Mouse (Mus musculus) hindbrain, embryonic 15.5 days (tissue): ENCODE measurements around the gene Egflam. TPM values are rescaled to one million over a fixed set of nuclear protein-coding genes. Genes with fewer than 3 reads are reported as not detected.

ENCODE experiments used
- ATAC-seq: fragments of 200-750 bp; cut with Nextera tagmentation; 2 replicates; pipeline ENCODE4 v1.8.0; 2017; ENCODE audit warnings: low read depth, moderate number of reproducible peaks, moderate TSS enrichment; ENCODE audit not compliant: low FRiP score
- H3K27ac ChIP-seq: fragments of 300-500 bp; sonication (generic); replicated peaks from 2 replicates; pipeline ENCODE4 v1.5.1; 2015; ENCODE audit warnings: mild to moderate bottlenecking, inconsistent platforms
- H3K27me3 ChIP-seq: fragments of 300-500 bp; sonication (generic); 2 replicates; pipeline ENCODE4 v1.6.1; 2015; ENCODE audit warnings: control low read depth, inconsistent platforms
- H3K36me3 ChIP-seq: fragments of 300-500 bp; sonication (generic); 2 replicates; pipeline ENCODE4 v1.6.1; 2015; ENCODE audit warnings: control low read depth, inconsistent platforms
- H3K4me1 ChIP-seq: fragments of 300-500 bp; sonication (generic); replicated peaks from 2 replicates; pipeline ENCODE4 v1.6.1; 2015; ENCODE audit warnings: control low read depth, inconsistent platforms
- H3K4me2 ChIP-seq: fragments of 300-500 bp; sonication (generic); 2 replicates; pipeline ENCODE4 v1.6.1; 2015; ENCODE audit warnings: moderate library complexity, mild to moderate bottlenecking, inconsistent platforms
- H3K4me3 ChIP-seq: fragments of 300-500 bp; sonication (generic); 2 replicates; pipeline ENCODE4 v1.5.1; 2015; ENCODE audit warnings: mild to moderate bottlenecking, inconsistent platforms
- H3K9ac ChIP-seq: fragments of 300-500 bp; sonication (generic); 2 replicates; pipeline ENCODE4 v1.6.1; 2015; ENCODE audit warnings: inconsistent platforms
- H3K9me3 ChIP-seq: fragments of 300-500 bp; sonication (generic); 2 replicates; pipeline ENCODE4 v1.6.1; 2016; ENCODE audit warnings: control low read depth, inconsistent platforms
- WGBS: fragments of 180-500 bp; shearing (Covaris S2); methylation state at CpG from one replicate; pipeline ENCODE4 v1.1.7; 2015; 5-methylcytosine and 5-hydroxymethylcytosine counted together
- polyA plus RNA-seq: library from polyadenylated mRNA; unstranded; fragments of >200 nt; fragmentation: Nextera tagmentation; extraction: Ambion mirVana; gene quantifications from 2 replicates; pipeline ENCODE4 v1.2.1, GENCODE M21; 2015

Gene Egflam
- polyA plus RNA-seq, 1 experiment from 2014 or later = 12.7 TPM

DNA sequence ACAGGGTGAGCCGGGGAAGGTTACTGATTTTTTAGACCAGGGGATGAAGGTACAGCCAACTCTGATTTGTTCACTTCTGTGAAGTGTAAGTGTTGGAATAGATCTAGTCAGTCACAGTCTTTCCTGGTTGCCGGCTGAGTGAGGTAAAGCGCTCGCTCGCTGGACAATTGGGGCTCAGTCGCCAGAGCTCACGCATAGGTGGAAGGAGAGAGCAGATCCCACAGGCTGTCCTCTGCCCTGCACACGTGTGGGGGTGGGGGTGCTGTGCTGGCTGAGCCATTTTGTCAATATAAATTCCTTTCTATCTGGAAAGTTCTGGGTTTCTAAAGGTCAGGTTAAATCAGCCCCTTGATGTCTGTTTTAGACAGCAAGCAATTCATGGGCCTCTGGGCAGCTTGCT lies 237.9 kb downstream of the Egflam start:
- no peak overlapping the region for H3K4me3 ChIP-seq
- H3K4me1 ChIP-seq = no peaks in the 10 kb centered on the region
- H3K36me3 ChIP-seq = peaks cover 11% of the 10 kb centered on the region; the same call in 1 of the 2 replicates
- H3K27ac ChIP-seq = no peak overlapping the region
- ATAC-seq = no peak
- H3K9me3 ChIP-seq = no peaks in the 10 kb centered on the region
- 83% methylated on average over 8 of the region's 8 CpGs for WGBS
- H3K27me3 ChIP-seq = no peaks in the 10 kb centered on the region
- H3K9ac ChIP-seq = no peak overlapping the region
- no peak overlapping the region for H3K4me2 ChIP-seq

GRCm38 (mm10) chr15:7159869-7160268 lies 238.3 kb downstream of the Egflam start:
- Histone ChIP-seq H3K4me1 (peaks cover 3% of the 10 kb centered on the region; the same call in 1 of the 2 replicates), H3K9ac (no peak overlapping the region), H3K27me3 (no peaks in the 10 kb centered on the region), H3K36me3 (peaks cover 11% of the 10 kb centered on the region; the same call in 1 of the 2 replicates), H3K4me3 (no peak overlapping the region), H3K9me3 (no peaks in the 10 kb centered on the region), H3K27ac (no peak overlapping the region), H3K4me2 (no peak overlapping the region)
- ATAC-seq = no peak
- 93% methylated on average over 9 of the region's 9 CpGs for WGBS

DNA sequence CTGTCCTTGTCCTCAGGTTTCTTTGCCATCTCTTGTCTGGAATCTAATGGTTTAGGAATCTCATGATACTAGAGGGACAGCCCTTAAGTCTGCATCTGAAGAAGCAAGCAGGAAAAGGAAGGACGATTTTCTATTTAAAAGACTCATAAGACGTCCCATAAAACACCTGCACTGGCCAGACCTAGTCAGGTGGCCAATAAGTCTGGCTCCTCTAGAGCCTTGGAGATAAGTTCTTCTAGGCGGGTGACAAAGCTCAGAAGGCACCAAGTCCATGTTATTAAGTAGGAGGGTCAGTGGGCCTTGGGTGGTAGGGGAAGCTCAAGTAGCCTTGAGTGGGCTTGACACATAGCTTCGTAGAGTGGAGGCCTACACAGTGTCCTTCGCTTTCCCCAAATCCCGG lies 240.5 kb downstream of the Egflam start:
- peaks cover 11% of the 10 kb centered on the region; the same call in 1 of the 2 replicates for H3K36me3 ChIP-seq
- H3K4me2 ChIP-seq = no peak overlapping the region
- WGBS = 95% methylated on average over 6 of the region's 6 CpGs
- H3K9ac ChIP-seq = no peak overlapping the region
- H3K27me3 ChIP-seq = no peaks in the 10 kb centered on the region
- ATAC-seq = no peak
- H3K4me1 ChIP-seq = peaks cover 15% of the 10 kb centered on the region
- no peak overlapping the region for H3K27ac ChIP-seq
- H3K4me3 ChIP-seq = no peak overlapping the region
- H3K9me3 ChIP-seq = no peaks in the 10 kb centered on the region
